Mouse (Mus musculus): ENCODE results near the gene Iqgap2. TPM values are rescaled to one million over a fixed set of nuclear protein-coding genes. Genes with fewer than 3 reads are reported as not detected.
A peak's percentile ranks its signal among the peaks of the same experiment; 100 is the strongest.

Gene Iqgap2
- polyA plus RNA-seq (2016; fragmentation: Nextera tagmentation; extraction: Ambion mirVana), result 13.6 and 14.0 TPM in 2 replicates

DNA sequence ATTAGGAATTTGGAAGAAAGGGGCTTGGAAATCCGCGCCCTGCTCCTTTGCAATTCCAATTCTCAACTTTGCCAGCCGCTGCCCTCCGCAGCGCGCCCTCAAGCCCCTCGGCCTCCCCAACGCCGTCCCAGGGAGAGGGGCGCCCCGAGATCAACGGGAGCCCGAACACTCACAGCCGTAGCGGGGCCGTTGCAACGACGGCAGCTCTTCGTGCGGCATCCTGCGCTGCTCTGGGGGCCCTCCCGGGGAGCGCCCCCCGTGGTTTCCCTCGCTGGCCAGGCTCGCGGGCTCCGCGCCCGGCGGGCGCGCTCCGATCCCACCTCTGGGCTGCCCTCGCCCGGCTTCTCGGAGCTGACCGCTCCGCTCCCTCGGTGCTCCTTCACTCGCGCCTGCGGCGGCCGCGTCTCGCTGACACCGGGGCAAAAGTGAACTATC lies at the start of gene Iqgap2:
Iqgap2 (minus strand) TSS at position 432 of the 435 bp plus-strand sequence.
- no peaks in the 10 kb centered on the region for H3K9me3 ChIP-seq
- peak within 1 kb of the TSS; percentile 97 for H3K27ac ChIP-seq
- no peaks in the 10 kb centered on the region for H3K36me3 ChIP-seq (replicated peaks)
- peaks cover 13% of the 10 kb centered on the region for H3K27me3 ChIP-seq (ENCODE audit: poor library complexity, severe bottlenecking)
- no peak for DNase-seq (ENCODE audit: extremely low spot score, low spot score)
- H3K4me1 ChIP-seq, result peaks cover 56% of the 10 kb centered on the region
- peak within 1 kb of the TSS; percentile 88 for H3K4me3 ChIP-seq
- WGBS, result under 1% methylated on average over 48 of the region's 48 CpGs

DNA sequence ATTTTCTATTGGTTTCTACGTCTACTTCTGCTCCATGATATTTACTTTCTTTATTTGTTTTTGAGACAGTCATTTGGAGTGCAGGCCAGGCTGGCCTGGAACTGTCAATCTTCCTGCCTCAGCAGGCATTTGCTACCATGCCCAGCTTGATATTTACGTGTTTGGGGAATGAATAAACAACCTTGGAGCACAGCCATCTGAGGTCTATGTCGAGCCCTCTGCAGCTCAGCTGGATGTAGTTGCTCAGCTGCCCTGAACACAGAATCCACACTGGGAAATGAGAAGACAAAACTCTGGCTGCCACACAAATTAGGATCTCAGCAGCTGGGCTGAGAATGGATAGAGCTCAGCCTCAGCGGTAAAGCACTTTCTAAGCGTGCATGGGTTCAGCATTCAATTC lies 49.1 kb upstream of the Iqgap2 start:
- Histone ChIP-seq H3K27ac (no peak overlapping the region), H3K4me3 (no peak overlapping the region), H3K4me1 (peaks cover 9% of the 10 kb centered on the region), H3K36me3 (replicated peaks) (no peaks in the 10 kb centered on the region), H3K27me3 (ENCODE audit: poor library complexity, severe bottlenecking) (no peaks in the 10 kb centered on the region), H3K9me3 (no peaks in the 10 kb centered on the region)
- WGBS, result 86% methylated on average over 5 of the region's 5 CpGs
- no peak for DNase-seq (ENCODE audit: extremely low spot score, low spot score)

DNA sequence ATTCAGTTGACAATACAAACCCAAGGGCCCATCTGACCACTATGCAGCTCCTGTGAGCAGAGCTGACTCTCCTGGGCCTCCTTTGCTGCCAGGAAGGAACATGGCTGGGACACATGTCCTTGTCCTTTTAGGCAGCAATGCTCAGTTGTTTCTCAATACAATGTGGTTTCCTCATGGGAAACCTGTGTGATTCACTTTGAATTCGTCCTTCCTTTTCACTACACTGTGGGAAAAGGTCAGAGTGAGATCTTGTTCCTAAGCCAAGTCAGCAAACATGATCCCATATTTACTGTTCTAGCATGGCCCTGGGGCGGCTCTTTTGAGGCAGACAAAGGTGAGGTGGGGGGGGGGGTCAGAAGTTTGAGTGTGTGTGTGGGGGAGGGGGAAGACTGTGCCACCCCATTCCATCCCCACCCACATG lies 32.5 kb upstream of the Iqgap2 start:
- Histone ChIP-seq H3K4me3 (no peak overlapping the region), H3K36me3 (replicated peaks) (no peaks in the 10 kb centered on the region), H3K4me1 (no peaks in the 10 kb centered on the region), H3K9me3 (peaks cover 5% of the 10 kb centered on the region; the same call in 1 of the 2 replicates), H3K27ac (no peak overlapping the region), H3K27me3 (ENCODE audit: poor library complexity, severe bottlenecking) (no peaks in the 10 kb centered on the region)
- DNase-seq (ENCODE audit: extremely low spot score, low spot score), result no peak
- 80% methylated on average over 2 of the region's 2 CpGs for WGBS

DNA sequence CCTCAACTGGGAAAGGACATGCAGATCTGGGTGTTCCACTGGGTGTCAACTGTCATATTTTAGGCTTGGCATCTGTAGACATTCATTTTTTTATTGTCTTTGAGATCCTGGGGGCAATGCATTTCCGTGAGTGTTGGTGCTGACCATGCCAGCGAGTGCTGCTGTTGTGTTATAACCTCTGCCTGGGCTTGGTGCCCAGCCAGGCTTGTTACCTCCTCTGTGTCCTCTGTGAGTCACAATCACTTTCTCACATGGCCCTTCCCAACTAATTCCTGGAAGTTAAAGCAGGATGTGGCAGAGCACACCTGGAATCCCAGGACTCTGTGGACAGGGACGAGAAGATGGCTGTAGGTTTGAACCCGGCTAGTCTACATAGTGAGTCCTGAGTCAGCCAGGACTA lies 30.9 kb upstream of the Iqgap2 start:
- no peak overlapping the region for H3K27ac ChIP-seq
- 90% methylated on average over 4 of the region's 4 CpGs for WGBS
- H3K9me3 ChIP-seq, result peaks cover 5% of the 10 kb centered on the region; the same call in 1 of the 2 replicates
- no peak for DNase-seq (ENCODE audit: extremely low spot score, low spot score)
- H3K4me3 ChIP-seq, result no peak overlapping the region
- H3K27me3 ChIP-seq (ENCODE audit: poor library complexity, severe bottlenecking), result no peaks in the 10 kb centered on the region
- H3K36me3 ChIP-seq (replicated peaks), result no peaks in the 10 kb centered on the region
- no peaks in the 10 kb centered on the region for H3K4me1 ChIP-seq

DNA sequence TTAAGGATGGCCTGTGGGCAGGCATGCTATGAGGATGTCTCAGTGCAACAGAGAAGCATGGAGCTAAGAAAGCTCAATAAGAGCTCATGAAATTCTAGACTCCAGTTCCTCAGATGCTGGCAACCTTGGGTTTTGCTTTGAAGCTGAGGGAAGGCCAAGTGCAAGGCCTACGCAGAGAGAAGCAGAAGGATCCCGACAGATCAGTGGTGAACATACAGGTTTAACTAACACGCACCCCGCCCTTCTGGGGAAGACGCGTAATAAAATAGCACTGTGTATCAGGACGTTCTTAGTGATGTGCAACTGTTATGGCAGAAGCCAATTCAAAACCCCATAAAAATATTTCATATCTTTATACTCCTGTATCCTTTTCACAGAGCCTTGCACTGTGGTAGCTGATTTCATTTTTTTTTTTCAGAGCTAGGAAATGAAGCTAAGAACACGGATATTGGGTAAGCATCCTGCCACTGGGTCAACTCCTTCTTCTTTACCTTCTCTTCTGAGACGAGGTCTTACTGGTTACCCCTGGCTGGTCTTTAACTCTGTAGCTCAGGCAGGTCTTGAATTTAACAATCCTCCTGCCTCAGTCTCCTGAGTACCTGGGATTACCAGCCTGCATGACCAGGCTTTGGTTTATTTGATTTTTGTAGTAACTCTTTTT lies 27.0 kb upstream of the Iqgap2 start:
- no peak overlapping the region for H3K4me3 ChIP-seq
- 94% methylated on average over 9 of the region's 9 CpGs for WGBS
- H3K27ac ChIP-seq, result no peak overlapping the region
- no peaks in the 10 kb centered on the region for H3K36me3 ChIP-seq (replicated peaks)
- H3K9me3 ChIP-seq, result peaks cover 5% of the 10 kb centered on the region; the same call in 1 of the 2 replicates
- no peaks in the 10 kb centered on the region for H3K27me3 ChIP-seq (ENCODE audit: poor library complexity, severe bottlenecking)
- no peaks in the 10 kb centered on the region for H3K4me1 ChIP-seq
- no peak for DNase-seq (ENCODE audit: extremely low spot score, low spot score)

DNA sequence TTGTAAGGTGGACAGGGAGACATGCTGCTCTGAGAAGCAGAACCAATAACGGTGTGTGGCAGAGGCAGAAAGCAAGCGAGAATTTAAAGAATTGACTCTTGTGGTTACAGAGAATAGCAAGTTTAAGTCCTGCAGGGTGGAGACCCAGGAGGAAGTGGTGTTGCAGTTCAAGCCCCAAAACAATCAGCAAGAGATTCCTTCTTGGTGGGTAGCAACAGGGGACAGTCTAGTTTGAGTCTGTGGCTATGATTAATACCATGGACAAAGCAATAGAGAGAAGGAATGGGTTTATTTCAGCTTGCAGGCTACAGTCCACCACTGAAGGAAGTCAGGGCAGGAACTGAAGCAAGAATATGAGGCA lies 21.3 kb upstream of the Iqgap2 start:
- H3K27ac ChIP-seq, result no peak overlapping the region
- DNase-seq (ENCODE audit: extremely low spot score, low spot score), result no peak
- 84% methylated on average over 2 of the region's 2 CpGs for WGBS

DNA sequence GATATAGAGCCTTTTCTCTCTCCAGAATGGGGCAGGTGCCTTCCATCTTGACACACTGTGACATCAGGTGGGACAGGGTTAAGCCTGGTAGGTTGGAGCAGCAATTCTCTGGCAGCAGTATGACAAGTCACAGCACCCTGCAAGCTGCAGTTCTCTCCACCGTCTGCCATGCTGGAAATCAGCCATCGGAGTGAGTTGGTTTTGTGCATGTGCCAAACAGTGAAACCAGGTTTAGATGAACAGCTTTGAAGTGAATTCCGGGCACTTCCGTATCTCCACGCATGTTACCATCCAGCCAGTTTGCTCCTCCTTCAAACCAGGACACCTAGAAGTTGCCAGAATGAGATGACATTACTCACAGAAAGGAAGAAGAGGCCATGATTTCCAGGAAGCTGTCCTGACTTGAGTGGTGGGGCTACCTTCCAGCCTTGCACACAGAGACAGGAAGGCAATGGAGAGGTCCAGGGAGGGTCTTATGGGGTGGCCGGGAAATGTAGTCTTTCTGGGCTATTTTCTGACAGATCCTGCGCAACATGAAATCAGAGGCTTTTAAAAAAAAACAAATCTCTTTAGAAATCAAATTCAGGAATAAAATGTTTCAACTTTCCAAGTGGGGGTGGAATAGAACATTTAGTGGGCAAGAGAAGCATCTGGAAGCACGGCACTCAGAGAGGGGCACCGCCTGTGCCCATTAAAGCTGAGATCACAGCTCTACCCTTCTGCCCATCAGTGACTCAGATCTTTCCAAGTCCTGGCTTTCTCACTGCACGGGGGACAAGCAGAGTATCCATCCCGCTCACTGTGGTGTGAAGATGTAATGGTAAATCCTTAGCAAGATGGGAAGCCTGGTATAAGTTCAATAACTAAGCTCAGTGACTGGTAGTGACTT lies 20.7 kb upstream of the Iqgap2 start:
- 90% methylated on average over 11 of the region's 11 CpGs for WGBS

More for the DNA sequence above, 21.3 kb upstream of the Iqgap2 start:
- Histone ChIP-seq H3K36me3 (replicated peaks) (no peaks in the 10 kb centered on the region), H3K4me1 (no peaks in the 10 kb centered on the region), H3K27me3 (ENCODE audit: poor library complexity, severe bottlenecking) (no peaks in the 10 kb centered on the region), H3K9me3 (no peaks in the 10 kb centered on the region), H3K4me3 (no peak overlapping the region)

DNA sequence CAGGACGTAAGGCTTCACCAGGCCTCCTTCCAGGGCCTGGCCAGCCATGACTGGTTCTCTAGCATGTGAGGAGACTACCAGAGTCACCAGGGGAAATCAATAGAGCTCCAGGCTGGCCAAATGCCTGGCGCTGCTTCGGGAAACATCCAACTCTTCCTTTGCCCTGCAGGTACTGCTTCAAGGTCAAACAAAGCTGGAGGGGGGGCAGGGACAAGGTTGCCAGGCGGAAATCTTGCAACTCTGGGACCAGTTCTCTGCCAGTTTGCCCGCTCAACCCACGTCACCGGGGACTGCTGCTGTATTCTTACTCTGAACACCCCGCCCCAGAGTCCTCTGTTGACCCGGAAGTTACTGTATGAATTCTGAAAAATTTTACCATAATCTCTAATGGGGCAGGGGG lies 18.5 kb upstream of the Iqgap2 start:
- 83% methylated on average over 9 of the region's 9 CpGs for WGBS
- Histone ChIP-seq H3K36me3 (replicated peaks) (no peaks in the 10 kb centered on the region), H3K4me1 (no peaks in the 10 kb centered on the region), H3K27me3 (ENCODE audit: poor library complexity, severe bottlenecking) (no peaks in the 10 kb centered on the region), H3K27ac (no peak overlapping the region), H3K4me3 (no peak overlapping the region), H3K9me3 (no peaks in the 10 kb centered on the region)
- no peak for DNase-seq (ENCODE audit: extremely low spot score, low spot score)

More for the DNA sequence above, 20.7 kb upstream of the Iqgap2 start:
- Histone ChIP-seq H3K4me1 (no peaks in the 10 kb centered on the region), H3K27ac (no peak overlapping the region), H3K36me3 (replicated peaks) (no peaks in the 10 kb centered on the region), H3K9me3 (no peaks in the 10 kb centered on the region), H3K27me3 (ENCODE audit: poor library complexity, severe bottlenecking) (no peaks in the 10 kb centered on the region), H3K4me3 (no peak overlapping the region)
- no peak for DNase-seq (ENCODE audit: extremely low spot score, low spot score)

DNA sequence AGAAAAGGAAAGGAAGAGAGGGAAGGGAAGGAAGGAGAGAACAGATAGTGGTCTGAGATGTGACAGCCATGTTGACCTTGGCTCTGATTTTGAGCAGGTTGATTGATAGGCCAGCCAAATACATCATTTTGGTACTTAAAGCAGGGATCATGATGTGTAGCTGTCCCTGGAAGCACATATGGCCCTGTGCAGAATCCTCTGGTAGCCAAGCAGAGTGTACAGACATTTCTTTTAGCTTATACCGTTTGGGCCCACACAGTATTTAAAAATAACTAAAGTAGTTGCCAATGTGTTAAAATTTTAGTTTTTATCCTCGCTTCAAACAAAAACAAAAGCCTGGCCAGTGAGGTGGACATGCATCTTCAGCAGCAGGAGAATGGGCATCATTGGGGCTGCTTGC lies 17.5 kb upstream of the Iqgap2 start:
- H3K36me3 ChIP-seq (replicated peaks), result no peaks in the 10 kb centered on the region
- H3K27ac ChIP-seq, result no peak overlapping the region
- 71% methylated on average over 2 of the region's 2 CpGs for WGBS
- H3K4me3 ChIP-seq, result no peak overlapping the region
- no peaks in the 10 kb centered on the region for H3K4me1 ChIP-seq
- no peak for DNase-seq (ENCODE audit: extremely low spot score, low spot score)
- H3K27me3 ChIP-seq (ENCODE audit: poor library complexity, severe bottlenecking), result no peaks in the 10 kb centered on the region
- H3K9me3 ChIP-seq, result no peaks in the 10 kb centered on the region

DNA sequence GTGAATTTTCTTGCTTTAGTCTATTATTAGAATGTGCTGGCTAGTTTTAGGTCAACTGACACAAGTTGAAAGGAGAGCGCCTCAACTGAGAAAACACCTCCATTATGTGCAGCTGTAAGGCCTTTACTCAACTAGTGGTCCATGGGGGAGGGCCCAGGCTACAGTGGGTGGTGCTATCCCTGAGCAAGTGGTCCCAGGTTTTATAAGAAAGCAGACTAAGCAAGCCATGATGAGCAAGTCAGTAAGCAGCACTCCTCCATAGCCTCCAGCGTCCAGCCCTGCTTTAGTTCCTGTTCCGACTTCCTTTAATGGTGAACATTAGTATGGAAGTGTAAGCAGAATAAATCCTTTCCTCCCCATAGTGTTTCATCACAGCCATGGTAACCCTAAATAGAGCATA lies 11.0 kb upstream of the Iqgap2 start:
- no peak overlapping the region for H3K4me3 ChIP-seq
- no peaks in the 10 kb centered on the region for H3K36me3 ChIP-seq (replicated peaks)
- WGBS, result 96% methylated on average over 3 of the region's 3 CpGs
- H3K27ac ChIP-seq, result no peak overlapping the region
- no peak for DNase-seq (ENCODE audit: extremely low spot score, low spot score)
- H3K4me1 ChIP-seq, result peaks cover 5% of the 10 kb centered on the region; the same call in 1 of the 2 replicates
- H3K9me3 ChIP-seq, result no peaks in the 10 kb centered on the region
- H3K27me3 ChIP-seq (ENCODE audit: poor library complexity, severe bottlenecking), result no peaks in the 10 kb centered on the region

DNA sequence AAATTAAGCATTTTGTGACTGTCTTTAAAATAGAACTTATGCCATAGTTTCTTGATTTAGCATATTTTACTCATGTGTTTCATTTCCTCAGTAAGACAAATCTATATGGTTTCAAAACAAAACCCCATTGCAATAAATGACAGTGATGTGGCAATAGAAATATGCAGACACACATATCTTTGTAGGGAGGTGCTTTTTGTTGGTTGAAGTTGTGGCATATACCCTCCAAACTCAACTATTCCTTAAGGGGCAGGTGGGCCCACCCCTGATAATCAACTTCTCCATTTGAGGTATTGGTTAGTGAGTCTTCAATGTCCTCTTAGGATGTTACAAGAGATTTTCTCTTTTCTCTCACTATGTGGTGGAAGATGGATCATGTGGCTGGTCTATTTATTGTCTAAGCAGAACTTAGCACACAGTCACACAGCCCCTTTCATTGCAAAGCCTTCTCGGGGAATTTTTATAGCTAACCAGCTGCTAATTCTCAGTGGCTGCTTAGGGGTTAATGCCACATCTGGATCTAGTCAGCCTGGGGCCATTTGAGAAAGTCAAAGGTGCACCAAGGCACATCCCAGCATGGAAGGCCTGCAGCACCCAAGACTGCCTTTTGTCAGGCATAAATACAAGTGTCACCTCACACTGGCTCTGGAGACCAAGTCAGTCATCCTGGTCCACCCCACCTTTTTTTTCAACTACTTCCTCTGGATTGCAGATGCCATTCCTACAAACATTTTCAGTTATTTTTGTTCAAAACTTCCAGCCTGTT lies 8.3 kb upstream of the Iqgap2 start:
- H3K9me3 ChIP-seq, result no peaks in the 10 kb centered on the region
- H3K4me1 ChIP-seq, result peaks cover 5% of the 10 kb centered on the region; the same call in 1 of the 2 replicates
- 67% methylated on average over 1 of the region's 1 CpGs for WGBS
- H3K27ac ChIP-seq, result no peak overlapping the region
- no peaks in the 10 kb centered on the region for H3K36me3 ChIP-seq (replicated peaks)
- no peak for DNase-seq (ENCODE audit: extremely low spot score, low spot score)
- H3K27me3 ChIP-seq (ENCODE audit: poor library complexity, severe bottlenecking), result peaks cover 12% of the 10 kb centered on the region
- no peak overlapping the region for H3K4me3 ChIP-seq

DNA sequence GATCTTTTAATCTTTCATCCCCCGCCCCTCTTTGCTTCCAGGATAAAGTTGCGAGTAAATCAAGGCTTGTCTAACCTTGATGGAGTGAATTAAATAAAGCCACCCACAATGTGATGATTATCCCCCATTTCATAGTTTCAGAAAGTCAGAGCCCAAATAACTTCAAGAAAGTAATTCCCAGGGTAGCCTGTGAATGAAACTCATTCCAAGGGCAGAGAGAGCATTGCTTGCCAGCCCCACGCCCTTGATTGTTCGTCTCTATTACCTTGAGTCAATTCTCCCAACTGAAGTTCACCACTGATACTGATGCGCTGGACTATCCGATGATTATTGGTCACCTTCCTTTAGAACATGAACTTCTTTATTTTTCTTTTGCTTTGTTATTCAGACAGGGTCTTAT lies 4.8 kb upstream of the Iqgap2 start:
- no peak overlapping the region for H3K4me3 ChIP-seq
- H3K9me3 ChIP-seq, result no peaks in the 10 kb centered on the region
- no peak for DNase-seq (ENCODE audit: extremely low spot score, low spot score)
- no peaks in the 10 kb centered on the region for H3K36me3 ChIP-seq (replicated peaks)
- WGBS, result 89% methylated on average over 6 of the region's 6 CpGs
- H3K4me1 ChIP-seq, result peaks cover 21% of the 10 kb centered on the region
- peaks cover 23% of the 10 kb centered on the region for H3K27me3 ChIP-seq (ENCODE audit: poor library complexity, severe bottlenecking)
- H3K27ac ChIP-seq, result no peak overlapping the region
